Mouse (Mus musculus) E14TG2a.4 (cell line): Measurements from ENCODE around the gene Kcnip1.

Source experiments
- H3K27me3 ChIP-seq: 2 replicates; pipeline ENCODE4 v1.6.1; 2014; ENCODE audit warnings: low read length, control low read depth; ENCODE audit not compliant: insufficient read depth
- H3K36me3 ChIP-seq: 2 replicates; pipeline ENCODE4 v1.6.1; 2014; ENCODE audit warnings: low read length, control low read depth; ENCODE audit not compliant: insufficient read depth
- H3K4me1 ChIP-seq: replicated peaks from 2 replicates; pipeline ENCODE4 v1.6.1; 2014; ENCODE audit warnings: low read depth, low read length, control low read depth
- H3K4me3 ChIP-seq: replicated peaks from 2 replicates; pipeline ENCODE4 v1.5.1; 2014; ENCODE audit warnings: mild to moderate bottlenecking, low read length
- H3K9me3 ChIP-seq: 2 replicates; pipeline ENCODE4 v1.6.1; 2014; ENCODE audit warnings: low read length, control low read depth
- CTCF ChIP-seq: conservative IDR thresholded peaks from 2 replicates; pipeline ENCODE4 v1.5.1; 2014; ENCODE audit warnings: low read length
- NANOG ChIP-seq: IDR thresholded peaks from 2 replicates; pipeline ENCODE4 v1.6.1; 2014; ENCODE audit warnings: borderline replicate concordance, low read length, mixed read lengths
- POU5F1 ChIP-seq: IDR thresholded peaks from 2 replicates; pipeline ENCODE4 v1.6.1; 2014; ENCODE audit warnings: low read length, borderline replicate concordance

The Kcnip1 gene

DNA sequence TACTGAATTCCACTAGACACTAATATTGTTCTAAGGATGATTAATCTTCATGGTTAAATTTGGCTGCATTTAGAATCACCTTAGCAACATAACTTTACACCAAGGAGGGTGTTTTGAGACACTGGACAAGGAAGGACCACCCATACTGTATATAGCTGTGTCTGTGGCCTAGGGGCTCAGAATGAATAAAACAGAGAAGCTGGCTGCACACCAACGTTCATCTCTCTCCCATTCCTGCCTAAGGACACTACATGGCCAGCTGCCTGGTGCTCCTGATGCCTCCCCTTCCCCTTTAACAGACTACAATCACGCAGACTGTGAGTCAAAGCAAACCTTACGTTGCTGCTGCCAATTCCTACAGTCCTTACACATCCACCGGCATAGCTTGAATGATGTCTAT lies 37.0 kb downstream of the Kcnip1 start:
- no peak overlapping the region for H3K4me3 ChIP-seq
- H3K36me3 ChIP-seq = no peaks in the 10 kb centered on the region
- TF ChIP-seq NANOG = no peak
- no peak for TF ChIP-seq CTCF
- H3K9me3 ChIP-seq = peaks cover 22% of the 10 kb centered on the region
- peaks cover 12% of the 10 kb centered on the region; the same call in 1 of the 2 replicates for H3K27me3 ChIP-seq
- 0 out of 2 replicates have a peak, but pooled peaks cover 4% of the 10 kb centered on the region for H3K4me1 ChIP-seq

DNA sequence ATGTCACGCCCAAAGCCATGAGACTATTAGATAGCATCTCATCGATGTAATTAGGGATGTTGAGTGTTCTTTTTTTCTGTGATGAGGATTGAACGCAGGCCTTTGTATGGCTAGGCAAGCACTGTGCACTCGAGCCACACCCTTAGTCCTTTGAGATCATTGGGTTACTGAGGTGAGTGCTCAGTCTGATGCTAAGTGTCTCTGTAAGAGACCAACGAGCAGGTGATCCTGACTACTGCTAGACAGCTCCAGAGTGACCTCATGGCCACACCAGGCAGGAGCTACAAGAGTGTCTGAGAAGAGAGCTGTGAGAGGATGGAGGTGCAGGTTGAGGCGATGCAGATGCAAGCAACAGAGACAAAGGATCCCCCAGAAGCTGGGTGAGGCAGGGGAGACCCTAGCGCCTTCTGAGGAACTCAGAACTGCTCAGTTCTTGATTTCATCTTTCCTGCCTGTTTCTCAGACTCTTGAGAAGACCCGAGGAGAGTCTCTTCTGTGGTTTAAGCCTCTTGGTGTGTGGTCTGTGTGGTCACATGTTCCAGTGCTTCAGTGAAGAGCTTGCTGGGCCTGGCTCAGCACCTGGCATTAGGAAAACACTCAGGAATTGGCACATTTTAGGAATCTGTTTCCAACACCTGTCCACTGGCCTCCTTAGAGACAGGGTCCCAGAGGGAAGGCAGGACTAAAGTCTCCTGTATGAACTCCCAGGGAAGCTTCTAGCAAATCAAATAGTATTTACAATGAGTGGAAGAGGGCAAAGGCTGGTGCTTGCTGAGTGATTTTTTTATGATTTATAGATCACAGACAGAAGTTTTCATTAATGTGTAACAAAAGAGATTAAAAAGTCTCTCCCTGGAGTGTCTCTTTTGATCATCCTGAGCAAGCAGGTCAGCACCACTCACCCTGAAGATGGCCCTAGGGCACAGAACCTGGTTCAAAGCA lies 41.0 kb downstream of the Kcnip1 start:
- Histone ChIP-seq H3K4me3 (no peak overlapping the region), H3K27me3 (peaks cover 9% of the 10 kb centered on the region; the same call in 1 of the 2 replicates), H3K9me3 (peaks cover 13% of the 10 kb centered on the region; the same call in 1 of the 2 replicates), H3K4me1 (no peaks in the 10 kb centered on the region), H3K36me3 (no peaks in the 10 kb centered on the region)
- TF ChIP-seq NANOG (no peak), CTCF (no peak), POU5F1 (no peak)

DNA sequence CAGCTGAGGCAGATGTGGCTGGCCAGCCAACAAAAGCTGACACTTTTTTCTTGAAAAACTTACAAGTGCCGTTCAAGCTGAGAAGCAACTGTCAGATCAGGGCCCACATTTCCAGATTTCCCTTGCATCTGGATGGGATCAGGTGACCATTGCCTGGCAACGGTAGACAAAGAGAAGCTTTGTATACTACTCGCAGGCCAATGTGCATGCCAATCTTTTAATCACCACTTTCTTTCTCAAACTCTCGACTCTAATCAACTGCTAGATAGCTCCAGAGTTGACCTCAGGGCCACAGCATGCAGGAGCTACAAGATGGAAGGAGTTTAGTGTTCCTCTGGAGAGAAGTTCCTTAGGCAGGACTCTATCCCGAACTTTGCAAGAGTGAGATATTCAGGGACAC lies 41.8 kb downstream of the Kcnip1 start:
- H3K4me1 ChIP-seq = no peaks in the 10 kb centered on the region
- no peak overlapping the region for H3K4me3 ChIP-seq
- H3K36me3 ChIP-seq = no peaks in the 10 kb centered on the region
- peak; percentile 17; the same call in 1 of the 2 replicates for TF ChIP-seq NANOG
- TF ChIP-seq CTCF = no peak
- H3K9me3 ChIP-seq = peaks cover 13% of the 10 kb centered on the region; the same call in 1 of the 2 replicates
- H3K27me3 ChIP-seq = peaks cover 9% of the 10 kb centered on the region; the same call in 1 of the 2 replicates

DNA sequence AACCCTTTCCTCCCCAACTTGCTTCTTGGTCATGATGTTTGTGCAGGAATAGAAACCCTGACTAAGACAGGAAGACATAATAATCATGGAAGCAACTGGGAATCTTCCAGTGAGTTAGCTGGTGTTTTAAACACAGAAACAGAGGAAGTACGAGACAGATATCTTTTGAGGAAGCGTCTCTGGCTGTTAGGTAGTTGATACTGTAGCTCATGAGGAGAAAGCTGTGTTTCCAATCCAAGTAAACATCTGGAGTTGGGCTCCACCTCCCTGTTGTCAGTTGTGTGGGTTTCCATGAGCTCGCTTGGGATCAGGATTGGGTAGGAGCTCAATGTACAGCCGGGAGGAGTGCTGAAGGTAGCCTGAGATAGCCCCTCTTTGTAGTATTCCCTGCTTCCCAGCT lies 46.5 kb downstream of the Kcnip1 start:
- H3K36me3 ChIP-seq = no peaks in the 10 kb centered on the region

DNA sequence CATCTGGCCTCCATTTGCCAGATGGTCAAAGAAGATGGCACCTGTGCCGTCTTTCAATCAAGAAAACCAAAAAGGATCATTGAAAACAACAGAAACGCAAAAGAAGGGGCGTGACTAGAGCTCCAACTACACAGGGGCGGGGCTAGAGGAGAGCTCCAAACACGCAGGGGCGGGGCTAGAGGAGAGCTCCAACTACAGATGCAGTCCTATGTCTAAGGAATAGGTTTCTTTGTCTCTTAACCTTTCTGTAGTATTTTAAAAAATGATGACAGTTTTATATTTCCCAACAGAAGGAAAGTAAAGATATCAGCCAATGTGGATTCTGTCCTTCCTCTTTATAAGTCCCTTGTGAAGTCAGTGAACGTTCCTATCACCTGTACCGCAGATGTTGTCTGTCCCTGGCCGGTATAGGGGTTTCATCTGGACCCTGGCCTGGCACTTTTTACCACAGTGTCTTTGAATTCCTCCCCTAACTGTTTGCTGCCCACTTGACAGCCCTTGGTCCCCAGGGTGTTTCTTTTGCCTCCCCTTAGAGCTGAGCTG lies 48.1 kb downstream of the Kcnip1 start:
- no peak for TF ChIP-seq NANOG
- TF ChIP-seq CTCF = no peak
- no peak for TF ChIP-seq POU5F1
- H3K4me1 ChIP-seq = peaks cover 8% of the 10 kb centered on the region
- H3K4me3 ChIP-seq = no peak overlapping the region
- H3K27me3 ChIP-seq = peaks cover 6% of the 10 kb centered on the region; the same call in 1 of the 2 replicates
- H3K9me3 ChIP-seq = no peaks in the 10 kb centered on the region
- H3K36me3 ChIP-seq = no peaks in the 10 kb centered on the region

More for the DNA sequence above, 46.5 kb downstream of the Kcnip1 start:
- H3K27me3 ChIP-seq = 0 out of 2 replicates have a peak, but pooled peaks cover 3% of the 10 kb centered on the region
- H3K4me3 ChIP-seq = no peak overlapping the region
- TF ChIP-seq NANOG (no peak), POU5F1 (no peak), CTCF (no peak)
- peaks cover 5% of the 10 kb centered on the region; the same call in 1 of the 2 replicates for H3K9me3 ChIP-seq
- no peaks in the 10 kb centered on the region for H3K4me1 ChIP-seq

DNA sequence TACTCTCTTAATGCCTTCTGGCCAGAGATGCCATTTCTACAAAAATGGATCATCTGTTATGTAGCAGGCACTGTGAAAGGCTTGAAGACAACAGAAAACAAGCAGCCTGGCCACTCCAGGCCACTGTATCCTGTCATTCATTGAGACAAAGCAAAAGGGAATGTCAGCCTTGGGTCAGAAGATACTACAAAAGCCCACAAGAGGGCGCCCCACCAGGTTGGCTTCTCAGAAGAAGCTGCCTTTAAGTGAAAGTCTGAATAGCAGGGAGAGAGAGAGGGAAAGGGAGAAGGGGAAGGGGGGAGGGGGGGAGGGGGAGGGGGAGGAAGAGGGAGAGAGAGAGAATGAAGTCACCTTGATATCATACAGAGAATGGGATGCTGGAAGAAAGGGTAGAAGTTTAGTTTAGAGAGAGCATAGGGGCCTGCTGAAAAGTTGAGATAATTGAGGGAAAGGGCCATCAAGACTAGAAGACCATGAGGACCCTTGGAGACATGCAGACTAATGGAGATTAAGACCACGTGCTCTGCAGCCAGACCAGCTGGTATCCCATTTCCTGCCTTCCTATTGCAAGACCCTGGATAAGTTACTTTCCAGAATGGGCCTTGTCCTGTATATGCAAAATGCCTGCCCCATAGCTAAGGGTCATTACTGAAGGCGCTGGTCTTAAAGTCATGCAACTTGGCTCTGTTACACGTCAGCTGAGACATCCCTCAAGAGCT lies 48.7 kb downstream of the Kcnip1 start:
- Histone ChIP-seq H3K9me3 (no peaks in the 10 kb centered on the region), H3K4me3 (no peak overlapping the region), H3K36me3 (no peaks in the 10 kb centered on the region), H3K4me1 (peaks cover 12% of the 10 kb centered on the region), H3K27me3 (peaks cover 6% of the 10 kb centered on the region; the same call in 1 of the 2 replicates)
- no peak for TF ChIP-seq NANOG
- peak; percentile 54 for TF ChIP-seq CTCF

DNA sequence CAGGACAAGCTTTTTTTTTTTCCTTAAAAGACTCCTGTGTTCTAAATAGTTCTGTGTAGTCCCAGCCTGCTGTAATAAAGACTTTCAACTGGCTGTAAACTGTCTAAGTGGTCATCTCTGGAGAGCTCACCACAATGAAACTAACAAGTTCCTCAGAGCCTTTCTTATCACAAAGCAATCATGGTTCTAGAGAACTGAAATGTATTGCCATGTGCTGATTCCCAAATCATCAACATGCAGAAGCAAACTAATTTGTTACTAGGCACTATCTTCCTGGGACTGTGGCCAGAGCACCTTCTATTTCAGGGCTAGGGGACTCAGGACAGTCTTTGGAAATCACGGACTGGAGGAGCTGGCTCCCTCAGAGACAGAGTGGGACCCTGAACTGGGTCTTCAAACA lies 49.4 kb downstream of the Kcnip1 start:
- TF ChIP-seq NANOG (no peak), CTCF (no peak), POU5F1 (no peak)
- H3K36me3 ChIP-seq = no peaks in the 10 kb centered on the region

More for the DNA sequence above, 49.4 kb downstream of the Kcnip1 start:
- Histone ChIP-seq H3K27me3 (peaks cover 6% of the 10 kb centered on the region; the same call in 1 of the 2 replicates), H3K9me3 (no peaks in the 10 kb centered on the region), H3K4me3 (no peak overlapping the region), H3K4me1 (peaks cover 17% of the 10 kb centered on the region)
